Mouse (Mus musculus) embryonic facial prominence, embryonic 14.5 days (tissue): ENCODE data around the gene Zmiz1. TPM values are rescaled to one million over a fixed set of nuclear protein-coding genes. Genes with fewer than 3 reads are reported as not detected.

Experiments used
- ATAC-seq: fragments of 200-750 bp; cut with Nextera tagmentation; 2 replicates; pipeline ENCODE4 v1.8.0; 2017; ENCODE audit warnings: low read depth, moderate number of reproducible peaks, moderate TSS enrichment
- DNase-seq: peaks from one replicate; pipeline ENCODE4 v3.0.0-alpha.2; 2015; ENCODE audit warnings: low spot score
- H3K27ac ChIP-seq: fragments of 300-500 bp; sonication (generic); replicated peaks from 2 replicates; pipeline ENCODE4 v1.5.1; 2014; ENCODE audit warnings: low read depth, mild to moderate bottlenecking, low read length, moderate library complexity
- H3K27me3 ChIP-seq: fragments of 300-500 bp; sonication (generic); replicated peaks from 2 replicates; pipeline ENCODE4 v1.6.1; 2014; ENCODE audit warnings: low read length; ENCODE audit not compliant: control insufficient read depth, insufficient read depth
- H3K36me3 ChIP-seq: fragments of 300-500 bp; sonication (generic); 2 replicates; pipeline ENCODE4 v1.6.1; 2014; ENCODE audit warnings: low read length, mixed read lengths; ENCODE audit not compliant: control insufficient read depth, insufficient read depth
- H3K4me1 ChIP-seq: fragments of 300-500 bp; sonication (generic); 2 replicates; pipeline ENCODE4 v1.6.1; 2014; ENCODE audit warnings: antibody characterized with exemption, low read length; ENCODE audit not compliant: control insufficient read depth, insufficient read depth
- H3K4me2 ChIP-seq: fragments of 300-500 bp; sonication (generic); 2 replicates; pipeline ENCODE4 v1.6.1; 2014; ENCODE audit warnings: low read depth, mild to moderate bottlenecking, low read length, moderate library complexity, mixed read lengths
- H3K4me3 ChIP-seq: fragments of 300-500 bp; sonication (generic); 2 replicates; pipeline ENCODE4 v1.5.1; 2014; ENCODE audit warnings: low read depth, mild to moderate bottlenecking, low read length
- H3K9ac ChIP-seq: fragments of 300-500 bp; sonication (generic); 2 replicates; pipeline ENCODE4 v1.6.1; 2014; ENCODE audit warnings: low read depth, mild to moderate bottlenecking, low read length, moderate library complexity, mixed read lengths
- H3K9me3 ChIP-seq: fragments of 300-500 bp; sonication (generic); 2 replicates; pipeline ENCODE4 v1.6.1; 2016; ENCODE audit warnings: low read length; ENCODE audit not compliant: control insufficient read depth
- WGBS: fragments of 180-500 bp; shearing (Covaris S2); extraction: QIAGEN DNeasy Blood & Tissue Kit; methylation state at CpG from one replicate; pipeline ENCODE4 v1.1.7; 2014; 5-methylcytosine and 5-hydroxymethylcytosine counted together
- polyA plus RNA-seq: library from polyadenylated mRNA; unstranded; fragments of >200 nt; fragmentation: Nextera tagmentation; extraction: Ambion mirVana; gene quantifications from 2 replicates; pipeline ENCODE4 v1.2.1, GENCODE M21; 2014

The Zmiz1 gene
- polyA plus RNA-seq, 1 experiment from 2014 or later = 31.3 TPM

GRCm38 (mm10) chr14:25530815-25531214 lies 71.8 kb downstream of the Zmiz1 start:
- no peaks in the 10 kb centered on the region for H3K9me3 ChIP-seq
- ATAC-seq (no peak), DNase-seq (no peak)
- no peak overlapping the region for H3K4me2 ChIP-seq
- no peak overlapping the region for H3K9ac ChIP-seq
- H3K27me3 ChIP-seq = no peaks in the 10 kb centered on the region
- H3K27ac ChIP-seq = no peak overlapping the region
- no peaks in the 10 kb centered on the region for H3K36me3 ChIP-seq
- peaks cover 5% of the 10 kb centered on the region for H3K4me1 ChIP-seq
- no peak overlapping the region for H3K4me3 ChIP-seq
- 61% methylated on average over 5 of the region's 5 CpGs for WGBS

DNA sequence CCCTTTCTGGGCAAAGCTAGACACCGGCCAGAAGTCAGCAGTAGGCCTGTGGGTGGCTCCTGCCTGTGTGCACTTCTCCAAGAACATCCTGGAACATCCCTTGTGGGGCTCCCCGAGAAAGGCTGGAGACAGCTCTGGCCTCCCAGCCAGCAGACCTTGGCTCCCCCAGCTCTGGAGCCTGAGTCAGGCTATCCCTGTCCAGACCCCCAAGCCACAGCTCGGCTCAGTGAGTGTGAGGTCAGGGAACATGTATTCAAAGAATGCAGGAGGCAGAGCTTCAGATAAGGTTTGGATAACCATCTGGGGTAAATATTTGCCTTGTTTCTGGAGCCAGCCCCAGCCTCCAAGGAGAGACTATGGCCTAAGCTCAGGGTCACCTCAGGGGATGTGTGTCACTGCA lies 74.0 kb downstream of the Zmiz1 start:
- ATAC-seq (no peak), DNase-seq (no peak)
- no peak overlapping the region for H3K4me3 ChIP-seq
- peaks cover 5% of the 10 kb centered on the region for H3K4me1 ChIP-seq
- H3K4me2 ChIP-seq = no peak overlapping the region
- H3K27ac ChIP-seq = no peak overlapping the region
- WGBS = 54% methylated on average over 3 of the region's 3 CpGs
- H3K9ac ChIP-seq = no peak overlapping the region
- peaks cover 16% of the 10 kb centered on the region; the same call in 1 of the 2 replicates for H3K36me3 ChIP-seq
- H3K9me3 ChIP-seq = no peaks in the 10 kb centered on the region
- no peaks in the 10 kb centered on the region for H3K27me3 ChIP-seq

DNA sequence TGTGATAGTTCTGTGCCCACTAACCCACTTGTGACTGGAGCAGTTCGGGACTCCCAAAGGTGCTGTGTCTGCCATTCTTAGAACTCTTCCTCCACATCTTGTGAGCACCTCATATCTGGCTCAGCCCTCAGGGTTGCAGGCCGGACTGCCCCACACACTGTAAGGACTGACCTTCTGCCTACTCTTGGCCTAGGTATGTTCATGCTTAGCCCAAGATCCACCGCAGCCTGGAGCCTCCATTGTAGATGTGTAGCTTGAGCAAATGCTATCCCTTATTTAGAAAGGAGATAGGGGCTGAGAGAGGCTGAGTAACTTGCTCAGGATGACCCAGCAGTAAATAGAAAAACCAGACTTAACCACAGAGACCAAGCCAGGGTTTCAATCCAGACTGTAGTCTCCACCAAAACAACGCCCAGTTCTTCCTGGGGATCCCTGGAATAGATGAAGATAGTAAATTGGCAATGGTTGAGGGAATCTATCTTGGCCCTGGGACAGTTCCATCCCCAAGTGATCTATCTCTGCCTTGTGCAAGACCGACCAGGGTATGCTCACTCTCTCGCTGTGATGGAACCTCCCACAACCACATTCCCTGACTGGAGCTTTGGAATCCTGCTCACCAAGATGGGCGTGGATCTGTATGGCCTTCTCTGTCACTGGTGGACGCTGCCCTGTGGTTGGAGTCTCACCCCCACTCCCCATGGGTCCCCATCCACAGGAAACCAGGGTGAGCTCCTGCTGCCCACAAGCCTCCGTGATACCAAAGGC lies 74.8 kb downstream of the Zmiz1 start:
- no peaks in the 10 kb centered on the region for H3K27me3 ChIP-seq
- peaks cover 19% of the 10 kb centered on the region; the same call in 1 of the 2 replicates for H3K36me3 ChIP-seq
- WGBS = 78% methylated on average over 9 of the region's 9 CpGs
- H3K4me3 ChIP-seq = no peak overlapping the region
- DNase-seq (no peak), ATAC-seq (no peak)
- H3K9me3 ChIP-seq = no peaks in the 10 kb centered on the region
- no peak overlapping the region for H3K9ac ChIP-seq
- peaks cover 5% of the 10 kb centered on the region for H3K4me1 ChIP-seq
- no peak overlapping the region for H3K4me2 ChIP-seq
- H3K27ac ChIP-seq = no peak overlapping the region; the same call in 1 of the 2 replicates

DNA sequence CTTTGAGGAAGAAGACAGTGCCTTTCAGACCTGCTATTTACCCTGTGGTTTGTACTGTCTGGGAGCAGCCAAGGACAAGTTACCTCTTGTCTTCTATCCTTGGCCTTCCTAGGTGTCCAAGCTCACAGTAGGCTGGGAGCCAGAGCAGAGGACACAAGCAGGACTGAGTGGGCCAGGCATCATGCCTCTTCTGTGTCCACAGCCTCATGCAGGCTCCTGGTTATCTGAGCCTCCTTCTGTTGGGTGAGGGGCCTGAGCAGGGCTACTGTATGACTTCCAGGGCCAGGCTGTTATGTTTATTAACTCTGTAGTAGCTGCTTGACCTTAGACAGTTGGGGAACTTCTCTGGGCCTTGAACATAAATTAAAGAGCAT lies 75.4 kb downstream of the Zmiz1 start:
- no peak overlapping the region for H3K4me3 ChIP-seq
- H3K4me1 ChIP-seq = peaks cover 5% of the 10 kb centered on the region
- H3K9ac ChIP-seq = no peak overlapping the region
- H3K4me2 ChIP-seq = no peak overlapping the region
- H3K27me3 ChIP-seq = no peaks in the 10 kb centered on the region
- ATAC-seq (no peak), DNase-seq (no peak)
- H3K27ac ChIP-seq = no peak overlapping the region; the same call in 1 of the 2 replicates
- no peaks in the 10 kb centered on the region for H3K9me3 ChIP-seq
- H3K36me3 ChIP-seq = peaks cover 21% of the 10 kb centered on the region; the same call in 1 of the 2 replicates

DNA sequence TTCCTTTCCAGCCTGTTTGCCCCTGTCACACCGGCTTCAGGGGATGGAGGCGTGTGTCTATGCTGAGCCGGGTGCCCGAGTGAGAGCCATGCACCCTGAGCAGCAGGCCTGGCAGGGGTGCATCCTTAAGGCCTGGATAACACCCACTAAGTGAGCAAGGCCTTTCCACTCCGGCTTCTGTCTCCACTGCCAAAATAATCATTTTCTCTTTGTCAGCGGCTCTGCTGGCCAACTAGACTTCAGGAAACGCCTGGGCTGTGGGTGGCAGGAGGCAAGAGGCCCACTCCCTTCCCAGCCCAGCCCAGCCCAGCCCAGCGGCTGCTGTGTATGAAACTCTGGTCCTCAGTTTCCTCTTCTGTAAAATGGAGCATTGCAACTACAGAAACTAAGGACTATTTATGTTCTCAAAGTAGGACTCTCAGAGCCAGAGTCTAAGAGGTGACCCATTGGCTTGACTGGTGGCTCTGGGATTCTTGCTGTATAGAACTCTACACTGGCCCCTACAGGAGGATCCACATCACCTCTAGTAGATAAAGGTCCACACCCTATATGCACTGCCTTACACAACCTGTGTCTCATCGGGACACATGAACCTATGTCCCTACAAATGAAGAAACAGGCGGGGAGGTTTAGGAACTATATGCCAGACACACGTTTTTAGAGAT lies 76.1 kb downstream of the Zmiz1 start:
- Histone ChIP-seq H3K9ac (no peak overlapping the region), H3K4me3 (no peak overlapping the region), H3K9me3 (no peaks in the 10 kb centered on the region), H3K36me3 (peaks cover 27% of the 10 kb centered on the region; the same call in 1 of the 2 replicates), H3K4me2 (no peak overlapping the region), H3K4me1 (peaks cover 5% of the 10 kb centered on the region), H3K27ac (no peak overlapping the region), H3K27me3 (no peaks in the 10 kb centered on the region)
- DNase-seq (no peak), ATAC-seq (no peak)
- 79% methylated on average over 11 of the region's 11 CpGs for WGBS

DNA sequence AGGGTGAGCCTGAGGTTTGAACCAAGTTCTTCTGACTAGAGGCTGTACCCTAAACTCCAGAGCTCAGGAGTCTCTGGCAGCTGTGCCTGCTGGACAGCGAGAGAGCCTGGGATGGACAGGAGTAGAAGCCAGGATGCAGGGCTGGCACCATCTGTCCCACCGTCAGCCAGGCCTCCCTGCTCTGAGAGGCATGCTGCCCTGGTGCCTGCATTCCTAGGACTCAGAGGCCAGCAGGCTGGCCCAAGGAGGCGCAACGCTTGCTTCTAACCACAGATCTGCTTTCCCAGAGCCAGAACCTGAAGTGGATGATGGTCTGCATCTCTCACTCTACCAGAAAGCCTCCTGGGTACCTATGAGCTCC lies 76.6 kb downstream of the Zmiz1 start:
- Histone ChIP-seq H3K36me3 (peaks cover 31% of the 10 kb centered on the region; the same call in 1 of the 2 replicates), H3K4me3 (no peak overlapping the region), H3K27me3 (no peaks in the 10 kb centered on the region), H3K4me2 (no peak overlapping the region), H3K4me1 (peaks cover 5% of the 10 kb centered on the region), H3K27ac (no peak overlapping the region), H3K9ac (no peak overlapping the region), H3K9me3 (no peaks in the 10 kb centered on the region)
- 63% methylated on average over 3 of the region's 4 CpGs for WGBS
- DNase-seq = no peak
- ATAC-seq = no peak

GRCm38 (mm10) chr14:25536476-25536875 lies 77.5 kb downstream of the Zmiz1 start:
- H3K4me2 ChIP-seq = no peak overlapping the region
- no peak overlapping the region for H3K27ac ChIP-seq
- H3K9ac ChIP-seq = no peak overlapping the region
- no peak overlapping the region for H3K4me3 ChIP-seq
- no peaks in the 10 kb centered on the region for H3K27me3 ChIP-seq
- ATAC-seq (no peak), DNase-seq (no peak)
- WGBS = 90% methylated on average over 8 of the region's 8 CpGs
- H3K4me1 ChIP-seq = peaks cover 5% of the 10 kb centered on the region
- H3K36me3 ChIP-seq = peaks cover 31% of the 10 kb centered on the region; the same call in 1 of the 2 replicates
- no peaks in the 10 kb centered on the region for H3K9me3 ChIP-seq

GRCm38 (mm10) chr14:25537351-25537750 lies 78.4 kb downstream of the Zmiz1 start:
- H3K9ac ChIP-seq = no peak overlapping the region
- DNase-seq (no peak), ATAC-seq (no peak)
- no peaks in the 10 kb centered on the region for H3K27me3 ChIP-seq
- no peaks in the 10 kb centered on the region for H3K9me3 ChIP-seq
- H3K4me2 ChIP-seq = no peak overlapping the region
- no peak overlapping the region for H3K27ac ChIP-seq
- H3K4me1 ChIP-seq = peaks cover 5% of the 10 kb centered on the region
- no peak overlapping the region for H3K4me3 ChIP-seq
- WGBS = 80% methylated on average over 1 of the region's 1 CpGs
- peaks cover 31% of the 10 kb centered on the region; the same call in 1 of the 2 replicates for H3K36me3 ChIP-seq
